In genomic region chr1:169880181-169880580, GRCm38 (mm10) we compare ENCODE assay signal across 38 mouse cellular contexts. TPM values are rescaled to one million over a fixed set of nuclear protein-coding genes. Genes with fewer than 3 reads are reported as not detected.
"Had no signal": no experiment of that assay in that cellular context is flagged by ENCODE, and none has a peak within 500 bp of the region (broad histone marks: within the 10 kb centered on the region; RNA-seq: fewer than 3 reads in every experiment).

No protein-coding gene starts in this region.

- H3K4me2 ChIP-seq: heart, embryonic 12.5 days; heart, embryonic 13.5 days; heart, embryonic 15.5 days; hindbrain, embryonic 12.5 days; hindbrain, embryonic 13.5 days; hindbrain, embryonic 14.5 days; hindbrain, embryonic 15.5 days; kidney, embryonic 15.5 days had no signal

- ATAC-seq: hindbrain, embryonic 16.5 days; hindbrain, postnatal 0 days; inflammation-experienced regulatory T-cells, adult 6 months; intestine, embryonic 16.5 days; intestine, postnatal 0 days had no signal

- H3K9ac ChIP-seq: heart, embryonic 12.5 days; heart, embryonic 13.5 days; heart, embryonic 15.5 days; hindbrain, embryonic 12.5 days; hindbrain, embryonic 13.5 days; hindbrain, embryonic 14.5 days; hindbrain, embryonic 15.5 days; kidney, embryonic 15.5 days had no signal

- H3K36me3 ChIP-seq: heart, embryonic 12.5 days; heart, embryonic 13.5 days; heart, embryonic 15.5 days; hindbrain, embryonic 10.5 days; hindbrain, embryonic 12.5 days; hindbrain, embryonic 13.5 days; hindbrain, embryonic 15.5 days; kidney, embryonic 15.5 days had no signal

- H3K4me1 ChIP-seq: heart, embryonic 12.5 days; heart, embryonic 13.5 days; heart, embryonic 15.5 days; hindbrain, embryonic 10.5 days; hindbrain, embryonic 12.5 days; hindbrain, embryonic 13.5 days; hindbrain, embryonic 15.5 days; kidney, embryonic 15.5 days had no signal

- H3K9me3 ChIP-seq: heart, embryonic 12.5 days; heart, embryonic 13.5 days; heart, embryonic 15.5 days; hindbrain, embryonic 10.5 days; hindbrain, embryonic 12.5 days; hindbrain, embryonic 13.5 days; hindbrain, embryonic 15.5 days; kidney, embryonic 15.5 days had no signal

- H3K27ac ChIP-seq: heart, embryonic 13.5 days; heart, embryonic 15.5 days; hindbrain, embryonic 10.5 days; hindbrain, embryonic 12.5 days; hindbrain, embryonic 13.5 days; hindbrain, embryonic 14.5 days; hindbrain, embryonic 15.5 days; hindbrain, postnatal 0 days; kidney, embryonic 15.5 days; kidney, postnatal 0 days; layer of hippocampus, adult 2 months; left cerebral cortex, adult 2 months had no signal

- H3K4me3 ChIP-seq: heart, embryonic 12.5 days; heart, embryonic 13.5 days; heart, embryonic 15.5 days; hindbrain, embryonic 10.5 days; hindbrain, embryonic 12.5 days; hindbrain, embryonic 13.5 days; hindbrain, embryonic 15.5 days; kidney, embryonic 15.5 days; layer of hippocampus, adult 2 months; left cerebral cortex, adult 2 months had no signal

- H3K27me3 ChIP-seq: heart, embryonic 12.5 days; heart, embryonic 13.5 days; heart, embryonic 15.5 days; hindbrain, embryonic 12.5 days; hindbrain, embryonic 13.5 days; hindbrain, embryonic 15.5 days; kidney, embryonic 15.5 days had no signal

- DNase-seq: heart, postnatal 10 days; heart, postnatal 14 days; heart, postnatal 36 days; heart, postnatal 4 days; kidney, adult 11 months; kidney, adult 18-20 months; kidney, adult 2 months; kidney, adult 8-10 months; kidney, adult 9 months; kidney, postnatal 14 days; kidney, postnatal 25 days; kidney, postnatal 36 days; kidney, postnatal 4 days; layer of hippocampus, adult 9-11 months; layer of hippocampus, postnatal 36 days had no signal

RNA-seq across cellular contexts. Expression of gene Ccdc190, which starts 48.3 kb away (rescaled TPM):
- total RNA-seq: heart, postnatal 36 days; heart, postnatal 4 days; hematopoietic stem cell, adult 5-6 weeks had no signal
- polyA plus RNA-seq: heart, embryonic 12.5 days; heart, embryonic 13.5 days; heart, embryonic 14.5 days; heart, embryonic 15.5 days; heart, postnatal 0 days; hindbrain, embryonic 10.5 days; inflammation-experienced regulatory T-cells, adult 6 months; intestine, embryonic 14.5 days; intestine, embryonic 16.5 days; intestine, postnatal 0 days; kidney, adult 2 months; kidney, embryonic 14.5 days; kidney, embryonic 15.5 days; kidney, embryonic 16.5 days had no signal
